Mouse (Mus musculus): ENCODE measurements around the gene Tox2.

- TF ChIP-seq CTCF (IDR thresholded peaks at IDR 0.05; ENCODE audit: control insufficient read depth, insufficient read depth, low read length) = no peak
- no peak for TF ChIP-seq POLR2A (IDR thresholded peaks at IDR 0.05; ENCODE audit: borderline replicate concordance, control insufficient read depth, low read depth, low read length)
Measured at GRCm38 (mm10) chr2:163364785-163365541, 162.0 kb downstream of the Tox2 start.
